Mouse (Mus musculus): ENCODE measurements around the gene Thsd4. TPM values are rescaled to one million over a fixed set of nuclear protein-coding genes. Genes with fewer than 3 reads are reported as not detected.

Gene Thsd4
- polyA plus RNA-seq, 1 experiment from 2014 or later: 6.0 TPM

DNA sequence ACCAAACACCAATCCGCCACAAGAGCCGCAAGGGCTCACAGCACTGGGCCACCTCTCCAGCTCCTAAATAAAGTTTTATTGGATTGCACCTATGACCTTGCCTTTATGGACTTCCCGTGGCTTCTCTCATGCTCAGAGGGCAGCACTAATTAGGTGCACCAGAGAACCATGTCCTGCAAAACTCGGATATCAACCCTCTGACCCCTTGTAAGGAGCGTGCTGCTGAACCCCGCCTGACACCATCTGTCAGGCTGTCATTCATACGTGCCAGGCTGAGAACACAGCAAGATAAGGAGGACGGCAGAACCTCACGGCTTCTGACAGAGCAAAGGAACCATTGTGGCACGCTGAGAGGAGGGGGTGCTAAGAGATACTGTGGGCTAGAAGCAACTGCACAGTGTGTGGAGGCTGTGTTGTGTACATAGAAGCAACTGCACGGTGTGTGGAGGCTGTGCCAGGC lies 8.5 kb downstream of the Thsd4 start:
- H3K27me3 ChIP-seq: peaks cover 3% of the 10 kb centered on the region; the same call in 1 of the 2 replicates
- H3K4me3 ChIP-seq: no peak overlapping the region
- no peak overlapping the region for H3K27ac ChIP-seq
- no peak for ATAC-seq
- H3K4me2 ChIP-seq: no peak overlapping the region
- no peak overlapping the region for H3K9ac ChIP-seq
- no peaks in the 10 kb centered on the region for H3K36me3 ChIP-seq (ENCODE audit: poor library complexity, severe bottlenecking)
- peaks cover 23% of the 10 kb centered on the region for H3K4me1 ChIP-seq
- H3K9me3 ChIP-seq (replicated peaks): no peaks in the 10 kb centered on the region
- 45% methylated on average over 11 of the region's 11 CpGs for WGBS

DNA sequence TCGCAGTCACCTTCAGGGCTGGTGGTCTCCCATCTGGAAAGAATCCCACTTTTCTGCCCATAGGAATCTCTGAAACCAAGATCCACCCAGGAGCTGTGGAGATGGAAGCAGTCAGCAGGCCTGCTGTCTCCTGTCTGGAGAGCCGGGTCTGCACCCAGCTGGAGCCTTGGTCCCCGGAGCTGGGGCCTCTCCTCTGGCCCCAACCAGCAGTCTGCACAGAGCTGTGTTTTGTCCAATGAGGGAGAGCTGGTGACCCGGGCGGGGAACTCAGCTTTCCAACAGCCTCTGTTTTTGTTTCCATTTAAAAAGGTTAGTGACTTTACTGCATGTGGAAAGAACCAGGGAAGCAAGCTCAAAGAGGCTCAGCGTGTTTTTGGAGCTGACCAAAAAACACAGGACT lies 11.0 kb downstream of the Thsd4 start:
- H3K27me3 ChIP-seq: no peaks in the 10 kb centered on the region
- H3K36me3 ChIP-seq (ENCODE audit: poor library complexity, severe bottlenecking): no peaks in the 10 kb centered on the region
- no peaks in the 10 kb centered on the region for H3K9me3 ChIP-seq (replicated peaks)
- no peak overlapping the region for H3K27ac ChIP-seq
- no peak overlapping the region for H3K4me3 ChIP-seq
- H3K4me2 ChIP-seq: no peak overlapping the region
- H3K9ac ChIP-seq: no peak overlapping the region
- no peak for ATAC-seq
- 42% methylated on average over 6 of the region's 6 CpGs for WGBS
- peaks cover 10% of the 10 kb centered on the region for H3K4me1 ChIP-seq

DNA sequence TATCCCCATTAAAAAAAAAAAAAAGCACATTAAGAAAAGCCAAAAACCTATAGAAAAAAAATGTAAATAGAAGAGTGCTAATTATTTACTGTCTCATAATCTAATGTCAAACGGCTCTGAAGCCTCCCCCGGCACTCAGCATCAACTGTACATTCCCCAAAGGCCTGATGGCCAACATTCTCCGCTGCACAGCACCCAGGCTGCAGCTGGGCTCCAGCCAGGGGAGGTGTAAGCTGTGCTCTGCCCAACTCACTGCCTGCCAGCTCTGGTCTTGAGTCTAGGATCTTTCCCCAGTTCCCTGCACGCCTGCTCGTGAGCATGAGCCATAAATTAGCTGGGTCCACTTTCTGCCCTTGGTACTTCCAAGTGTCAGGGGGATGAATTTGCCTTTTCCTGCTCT lies 15.7 kb downstream of the Thsd4 start:
- H3K36me3 ChIP-seq (ENCODE audit: poor library complexity, severe bottlenecking): no peaks in the 10 kb centered on the region
- WGBS: 74% methylated on average over 5 of the region's 5 CpGs
- H3K9me3 ChIP-seq (replicated peaks): no peaks in the 10 kb centered on the region
- no peak overlapping the region for H3K4me3 ChIP-seq
- no peak overlapping the region for H3K27ac ChIP-seq
- no peaks in the 10 kb centered on the region for H3K27me3 ChIP-seq
- H3K4me2 ChIP-seq: no peak overlapping the region
- peaks cover 14% of the 10 kb centered on the region for H3K4me1 ChIP-seq
- H3K9ac ChIP-seq: no peak overlapping the region
- no peak for ATAC-seq

DNA sequence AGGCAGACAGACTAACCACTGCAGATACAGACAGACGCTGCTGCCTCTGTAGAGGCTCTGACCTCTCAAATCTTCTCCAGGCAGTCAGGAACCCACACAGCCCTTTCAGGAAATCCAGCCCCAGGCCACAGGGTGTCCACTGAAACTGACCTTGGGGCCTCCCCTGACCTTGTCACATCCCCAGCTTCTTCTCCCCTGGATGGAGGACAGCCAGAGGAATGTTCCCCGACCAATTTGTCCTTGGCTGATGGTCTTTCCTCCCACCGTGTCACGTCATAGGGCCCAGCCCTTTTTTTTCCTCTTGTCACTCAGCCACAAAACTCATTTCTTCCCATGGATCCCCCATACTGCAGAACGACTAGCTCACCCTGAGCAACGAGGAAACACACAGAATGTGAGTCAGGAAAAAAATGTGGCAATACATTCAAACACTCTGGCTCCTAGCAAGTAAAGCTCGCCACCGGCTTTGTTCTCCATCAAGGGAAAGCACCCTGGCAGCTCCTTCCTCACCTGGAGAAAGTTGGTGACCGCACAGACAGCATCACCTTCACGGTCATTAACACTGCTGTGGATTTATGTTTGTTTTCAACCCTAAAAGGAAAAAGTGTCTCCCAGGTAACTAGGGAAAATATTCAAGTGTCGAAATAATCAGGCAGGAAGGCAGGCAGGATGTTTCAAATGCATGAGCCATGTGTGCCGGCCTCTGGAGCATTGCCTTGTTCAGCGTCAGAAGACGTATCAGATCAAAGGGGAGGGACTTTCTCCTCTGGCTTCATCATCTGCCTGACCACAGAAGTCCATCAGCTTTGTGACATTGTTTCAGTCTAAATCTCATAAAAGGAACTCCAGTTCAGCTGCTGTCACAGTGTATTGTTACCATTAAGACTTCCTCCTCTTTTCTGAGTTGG lies 17.2 kb downstream of the Thsd4 start:
- no peak for ATAC-seq
- Histone ChIP-seq H3K9me3 (replicated peaks) (no peaks in the 10 kb centered on the region), H3K4me1 (peaks cover 10% of the 10 kb centered on the region), H3K27me3 (no peaks in the 10 kb centered on the region), H3K36me3 (ENCODE audit: poor library complexity, severe bottlenecking) (no peaks in the 10 kb centered on the region), H3K4me3 (no peak overlapping the region), H3K9ac (no peak overlapping the region), H3K27ac (no peak overlapping the region), H3K4me2 (no peak overlapping the region)
- 70% methylated on average over 14 of the region's 14 CpGs for WGBS

GRCm38 (mm10) chr9:60502220-60502619 lies 19.6 kb downstream of the Thsd4 start:
- H3K4me1 ChIP-seq: peaks cover 10% of the 10 kb centered on the region
- H3K4me2 ChIP-seq: no peak overlapping the region
- no peak overlapping the region for H3K4me3 ChIP-seq
- ATAC-seq: no peak
- 85% methylated on average over 6 of the region's 6 CpGs for WGBS
- no peak overlapping the region for H3K9ac ChIP-seq
- no peaks in the 10 kb centered on the region for H3K9me3 ChIP-seq (replicated peaks)
- no peaks in the 10 kb centered on the region for H3K36me3 ChIP-seq (ENCODE audit: poor library complexity, severe bottlenecking)
- no peak overlapping the region for H3K27ac ChIP-seq
- H3K27me3 ChIP-seq: no peaks in the 10 kb centered on the region

DNA sequence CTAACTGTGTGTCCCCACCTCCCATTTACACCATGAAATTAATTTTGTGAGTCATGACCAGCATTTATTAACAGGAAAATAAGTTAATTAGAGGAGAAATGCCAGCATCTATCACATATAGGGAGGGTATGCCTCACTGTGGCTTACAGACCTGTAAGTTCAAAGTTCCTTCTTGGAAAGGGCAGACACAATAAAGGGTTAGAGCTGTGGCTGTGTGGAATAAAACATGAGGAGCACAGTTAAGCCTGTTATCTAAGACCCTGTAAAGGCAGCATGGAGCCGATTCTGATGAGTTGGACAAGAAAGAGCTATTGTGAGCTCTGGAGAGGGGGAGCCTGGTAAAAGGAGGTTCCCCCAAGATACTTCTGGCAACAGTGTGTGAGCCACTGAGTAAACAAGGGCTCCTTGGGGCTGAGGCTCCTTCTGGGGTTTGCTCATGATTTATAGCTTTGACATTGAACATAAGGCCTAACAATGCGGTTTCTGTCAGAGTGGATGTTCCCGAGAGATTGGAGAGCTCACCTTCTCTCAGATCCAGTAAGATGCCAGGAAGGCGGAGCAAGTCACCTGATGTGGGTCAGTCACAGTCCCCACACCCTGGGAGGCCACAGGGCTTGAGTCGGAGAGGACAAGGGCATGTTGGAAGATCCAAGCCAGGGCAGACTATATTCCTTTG lies 20.2 kb downstream of the Thsd4 start:
- ATAC-seq: no peak
- no peaks in the 10 kb centered on the region for H3K36me3 ChIP-seq (ENCODE audit: poor library complexity, severe bottlenecking)
- H3K4me3 ChIP-seq: no peak overlapping the region
- 71% methylated on average over 5 of the region's 5 CpGs for WGBS
- peaks cover 10% of the 10 kb centered on the region for H3K4me1 ChIP-seq
- no peak overlapping the region for H3K27ac ChIP-seq
- no peaks in the 10 kb centered on the region for H3K27me3 ChIP-seq
- no peak overlapping the region for H3K4me2 ChIP-seq
- H3K9ac ChIP-seq: no peak overlapping the region
- no peaks in the 10 kb centered on the region for H3K9me3 ChIP-seq (replicated peaks)

- ATAC-seq: no peak
- peaks cover 8% of the 10 kb centered on the region for H3K4me1 ChIP-seq
- WGBS: 92% methylated on average over 16 of the region's 16 CpGs
- no peak overlapping the region for H3K27ac ChIP-seq
- no peak overlapping the region for H3K4me2 ChIP-seq
- no peaks in the 10 kb centered on the region for H3K9me3 ChIP-seq (replicated peaks)
- H3K36me3 ChIP-seq (ENCODE audit: poor library complexity, severe bottlenecking): no peaks in the 10 kb centered on the region
- H3K4me3 ChIP-seq: no peak overlapping the region
- H3K9ac ChIP-seq: no peak overlapping the region
- H3K27me3 ChIP-seq: no peaks in the 10 kb centered on the region
Measured at GRCm38 (mm10) chr9:60492275-60492974, 29.4 kb downstream of the Thsd4 start.

DNA sequence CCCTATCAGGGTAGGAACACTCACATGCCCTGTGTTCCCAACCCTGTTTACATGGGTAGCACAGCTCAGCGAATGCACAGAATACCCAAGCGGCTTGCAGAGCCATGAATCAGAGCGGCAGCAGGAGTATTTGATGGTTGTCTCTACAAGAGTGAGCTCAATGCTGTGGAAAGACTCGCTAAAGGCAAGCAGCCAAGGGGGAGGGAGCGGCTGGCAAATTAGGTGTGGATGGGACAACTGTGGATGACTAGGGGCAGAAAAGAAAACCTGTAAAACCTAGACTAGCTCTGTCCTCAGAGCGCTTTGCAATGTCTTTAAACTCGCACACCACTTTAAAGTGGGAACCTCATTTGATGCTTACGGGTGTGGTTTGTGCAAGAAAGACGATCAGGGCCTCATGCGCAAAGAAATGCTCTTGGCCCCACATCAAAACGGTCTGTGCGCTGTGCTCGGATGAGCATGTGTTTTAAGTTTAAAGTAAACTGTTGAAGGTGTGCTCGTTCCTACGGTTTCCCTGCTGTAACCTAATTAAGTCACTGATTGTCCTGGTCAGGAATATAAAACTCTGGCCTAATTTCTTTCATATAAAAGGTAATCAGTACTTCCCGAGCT lies 30.3 kb downstream of the Thsd4 start:
- H3K4me1 ChIP-seq: peaks cover 8% of the 10 kb centered on the region
- H3K27ac ChIP-seq: no peak overlapping the region
- H3K4me3 ChIP-seq: no peak overlapping the region
- ATAC-seq: no peak
- H3K9ac ChIP-seq: no peak overlapping the region
- 74% methylated on average over 16 of the region's 16 CpGs for WGBS
- H3K36me3 ChIP-seq (ENCODE audit: poor library complexity, severe bottlenecking): no peaks in the 10 kb centered on the region
- H3K4me2 ChIP-seq: no peak overlapping the region
- no peaks in the 10 kb centered on the region for H3K27me3 ChIP-seq
- H3K9me3 ChIP-seq (replicated peaks): no peaks in the 10 kb centered on the region

GRCm38 (mm10) chr9:60491079-60491478 lies 30.8 kb downstream of the Thsd4 start:
- H3K4me1 ChIP-seq: peaks cover 8% of the 10 kb centered on the region
- no peaks in the 10 kb centered on the region for H3K9me3 ChIP-seq (replicated peaks)
- no peak overlapping the region for H3K27ac ChIP-seq
- no peak overlapping the region for H3K9ac ChIP-seq
- 95% methylated on average over 8 of the region's 8 CpGs for WGBS
- H3K4me2 ChIP-seq: no peak overlapping the region
- no peaks in the 10 kb centered on the region for H3K27me3 ChIP-seq
- ATAC-seq: no peak
- no peak overlapping the region for H3K4me3 ChIP-seq
- H3K36me3 ChIP-seq (ENCODE audit: poor library complexity, severe bottlenecking): no peaks in the 10 kb centered on the region

GRCm38 (mm10) chr9:60488816-60489215 lies 33.0 kb downstream of the Thsd4 start:
- Histone ChIP-seq H3K4me2 (no peak overlapping the region), H3K4me1 (peaks cover 8% of the 10 kb centered on the region), H3K27me3 (no peaks in the 10 kb centered on the region), H3K9ac (no peak overlapping the region), H3K4me3 (no peak overlapping the region), H3K36me3 (ENCODE audit: poor library complexity, severe bottlenecking) (no peaks in the 10 kb centered on the region), H3K9me3 (replicated peaks) (no peaks in the 10 kb centered on the region), H3K27ac (no peak overlapping the region)
- WGBS: 86% methylated on average over 4 of the region's 4 CpGs
- no peak for ATAC-seq

- 67% methylated on average over 4 of the region's 4 CpGs for WGBS
- H3K36me3 ChIP-seq (ENCODE audit: poor library complexity, severe bottlenecking): no peaks in the 10 kb centered on the region
Measured at GRCm38 (mm10) chr9:60482165-60482564, 39.7 kb downstream of the Thsd4 start.

More at GRCm38 (mm10) chr9:60482165-60482564, 39.7 kb downstream of the Thsd4 start:
- no peak for ATAC-seq
- no peak overlapping the region for H3K4me2 ChIP-seq
- no peaks in the 10 kb centered on the region for H3K27me3 ChIP-seq
- no peak overlapping the region for H3K27ac ChIP-seq
- no peaks in the 10 kb centered on the region for H3K9me3 ChIP-seq (replicated peaks)
- no peak overlapping the region for H3K9ac ChIP-seq
- no peak overlapping the region for H3K4me3 ChIP-seq
- H3K4me1 ChIP-seq: peaks cover 11% of the 10 kb centered on the region
